Mouse (Mus musculus): ENCODE measurements around the gene Zfp148. TPM values are rescaled to one million over a fixed set of nuclear protein-coding genes. Genes with fewer than 3 reads are reported as not detected.

Zfp148 gene
- polyA plus RNA-seq, 1 experiment: 6.5 TPM

DNA sequence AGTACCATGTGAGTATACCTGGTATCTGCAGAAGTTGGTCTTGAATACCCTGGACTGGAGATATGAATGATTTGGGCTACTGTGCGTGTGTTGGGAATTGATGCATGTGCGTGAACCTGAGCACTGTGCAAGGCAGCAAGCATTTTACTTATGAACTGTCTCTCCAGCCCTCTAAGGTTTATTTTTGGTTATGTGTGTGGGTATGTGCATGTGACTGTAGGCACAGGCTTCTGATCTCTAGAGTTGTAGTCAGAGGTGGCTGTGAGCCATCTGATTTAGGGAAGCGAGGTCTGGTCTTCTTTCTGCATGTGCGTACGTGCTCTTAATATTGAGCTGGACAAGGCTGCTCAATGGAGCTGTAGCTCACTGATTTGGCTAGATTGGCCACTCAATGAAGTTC is 33.6 kb downstream of the Zfp148 start:
- peaks cover 100% of the 10 kb centered on the region for H3K79me2 ChIP-seq (ENCODE audit: control insufficient read depth, insufficient read depth)
- H3K27me3 ChIP-seq (ENCODE audit: control insufficient read depth, insufficient read depth, insufficient read length): no peaks in the 10 kb centered on the region
- no peak overlapping the region for H3K4me3 ChIP-seq (ENCODE audit: insufficient read depth, poor library complexity, severe bottlenecking)
- peaks cover 89% of the 10 kb centered on the region for H3K79me3 ChIP-seq (ENCODE audit: low read depth)
- H3K36me3 ChIP-seq (ENCODE audit: control insufficient read depth, insufficient read depth): no peaks in the 10 kb centered on the region
- H3ac ChIP-seq (ENCODE audit: control insufficient read depth, insufficient read length, low read depth): no peak overlapping the region
- TF ChIP-seq FOSL1 (IDR thresholded peaks at IDR 0.05; ENCODE audit: insufficient read depth, low read length, poor library complexity, severe bottlenecking) (no peak), CTCF (IDR thresholded peaks at IDR 0.05; ENCODE audit: control insufficient read depth, insufficient read depth, insufficient read length) (no peak), MYOD1 (IDR thresholded peaks at IDR 0.05; ENCODE audit: control insufficient read depth, insufficient read length, low read depth) (no peak), CEBPB (IDR thresholded peaks at IDR 0.05; ENCODE audit: low read depth) (no peak), MYOG (IDR thresholded peaks at IDR 0.05; ENCODE audit: control insufficient read depth, extremely low read depth, insufficient read length) (no peak), MAX (IDR thresholded peaks at IDR 0.05) (no peak), USF1 (IDR thresholded peaks at IDR 0.05; ENCODE audit: low read depth) (no peak)

DNA sequence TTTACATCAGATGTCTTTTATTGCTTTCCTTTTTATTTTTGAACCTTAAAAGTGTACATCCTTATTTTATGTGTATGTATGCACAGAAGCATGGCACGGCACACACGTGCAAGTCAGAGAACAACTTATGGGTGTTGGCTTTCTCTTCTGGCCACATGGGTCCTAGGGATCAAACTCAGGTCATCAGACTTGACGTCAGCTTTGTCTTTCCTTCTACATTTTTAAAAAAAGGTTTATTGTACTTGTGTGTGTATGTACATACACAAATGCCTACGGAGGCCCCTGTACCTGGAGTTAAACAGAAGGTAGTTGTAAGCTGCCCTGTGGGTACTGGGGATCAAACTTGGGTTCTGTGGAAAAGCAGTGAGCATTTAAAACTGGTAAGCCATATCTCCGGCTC is 35.0 kb downstream of the Zfp148 start:
- H3ac ChIP-seq (ENCODE audit: control insufficient read depth, insufficient read length, low read depth): no peak overlapping the region
- peaks cover 3% of the 10 kb centered on the region for H3K36me3 ChIP-seq (ENCODE audit: control insufficient read depth, insufficient read depth)
- no peak overlapping the region for H3K4me3 ChIP-seq (ENCODE audit: insufficient read depth, poor library complexity, severe bottlenecking)
- peaks cover 86% of the 10 kb centered on the region for H3K79me3 ChIP-seq (ENCODE audit: low read depth)
- peaks cover 100% of the 10 kb centered on the region for H3K79me2 ChIP-seq (ENCODE audit: control insufficient read depth, insufficient read depth)
- TF ChIP-seq MYOD1 (IDR thresholded peaks at IDR 0.05; ENCODE audit: control insufficient read depth, insufficient read length, low read depth) (no peak), FOSL1 (IDR thresholded peaks at IDR 0.05; ENCODE audit: insufficient read depth, low read length, poor library complexity, severe bottlenecking) (no peak), CEBPB (IDR thresholded peaks at IDR 0.05; ENCODE audit: low read depth) (no peak), MYOG (IDR thresholded peaks at IDR 0.05; ENCODE audit: control insufficient read depth, extremely low read depth, insufficient read length) (no peak), MAX (IDR thresholded peaks at IDR 0.05) (no peak), USF1 (IDR thresholded peaks at IDR 0.05; ENCODE audit: low read depth) (no peak), CTCF (IDR thresholded peaks at IDR 0.05; ENCODE audit: control insufficient read depth, insufficient read depth, insufficient read length) (no peak)
- H3K27me3 ChIP-seq (ENCODE audit: control insufficient read depth, insufficient read depth, insufficient read length): no peaks in the 10 kb centered on the region

- H3K79me2 ChIP-seq (ENCODE audit: control insufficient read depth, insufficient read depth): peaks cover 77% of the 10 kb centered on the region
- peaks cover 60% of the 10 kb centered on the region for H3K36me3 ChIP-seq (ENCODE audit: control insufficient read depth, insufficient read depth)
- TF ChIP-seq MAX (IDR thresholded peaks at IDR 0.05) (no peak), CEBPB (IDR thresholded peaks at IDR 0.05; ENCODE audit: low read depth) (no peak), MYOD1 (IDR thresholded peaks at IDR 0.05; ENCODE audit: control insufficient read depth, insufficient read length, low read depth) (no peak), FOSL1 (IDR thresholded peaks at IDR 0.05; ENCODE audit: insufficient read depth, low read length, poor library complexity, severe bottlenecking) (no peak), CTCF (IDR thresholded peaks at IDR 0.05; ENCODE audit: control insufficient read depth, insufficient read depth, insufficient read length) (no peak), MYOG (IDR thresholded peaks at IDR 0.05; ENCODE audit: control insufficient read depth, extremely low read depth, insufficient read length) (no peak)
- H3K4me3 ChIP-seq (ENCODE audit: insufficient read depth, poor library complexity, severe bottlenecking): no peak overlapping the region
- no peak overlapping the region for H3ac ChIP-seq (ENCODE audit: control insufficient read depth, insufficient read length, low read depth)
- peaks cover 32% of the 10 kb centered on the region for H3K79me3 ChIP-seq (ENCODE audit: low read depth)
- no peaks in the 10 kb centered on the region for H3K27me3 ChIP-seq (ENCODE audit: control insufficient read depth, insufficient read depth, insufficient read length)
Observed at GRCm38 (mm10) chr16:33428327-33428726, 47.7 kb downstream of the Zfp148 start.

DNA sequence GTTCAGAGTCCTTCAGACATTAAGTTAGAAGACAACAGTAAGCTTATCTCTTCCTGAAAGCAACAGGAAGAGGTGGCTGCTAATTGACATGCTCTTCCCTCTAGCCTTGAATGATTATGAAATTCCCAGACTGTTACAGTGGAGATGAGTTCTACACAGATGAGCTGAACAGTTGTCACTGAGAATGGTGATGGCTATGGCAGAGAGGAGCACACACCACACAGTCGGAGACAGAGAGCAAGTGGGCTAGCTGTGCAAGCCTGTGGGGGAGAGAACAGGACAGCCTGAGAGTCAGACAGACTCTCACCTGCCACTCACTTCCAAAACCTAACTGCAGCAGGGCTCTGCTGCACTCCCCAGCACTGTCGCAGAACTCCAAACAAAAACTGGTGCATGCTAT is 51.0 kb downstream of the Zfp148 start:
- no peak overlapping the region for H3ac ChIP-seq (ENCODE audit: control insufficient read depth, insufficient read length, low read depth)
- H3K79me3 ChIP-seq (ENCODE audit: low read depth): peaks cover 31% of the 10 kb centered on the region
- H3K4me3 ChIP-seq (ENCODE audit: insufficient read depth, poor library complexity, severe bottlenecking): no peak overlapping the region
- TF ChIP-seq CTCF (IDR thresholded peaks at IDR 0.05; ENCODE audit: control insufficient read depth, insufficient read depth, insufficient read length) (no peak), CEBPB (IDR thresholded peaks at IDR 0.05; ENCODE audit: low read depth) (no peak), FOSL1 (IDR thresholded peaks at IDR 0.05; ENCODE audit: insufficient read depth, low read length, poor library complexity, severe bottlenecking) (no peak), MAX (IDR thresholded peaks at IDR 0.05) (no peak), MYOD1 (IDR thresholded peaks at IDR 0.05; ENCODE audit: control insufficient read depth, insufficient read length, low read depth) (no peak), USF1 (IDR thresholded peaks at IDR 0.05; ENCODE audit: low read depth) (no peak), MYOG (IDR thresholded peaks at IDR 0.05; ENCODE audit: control insufficient read depth, extremely low read depth, insufficient read length) (no peak)
- no peaks in the 10 kb centered on the region for H3K27me3 ChIP-seq (ENCODE audit: control insufficient read depth, insufficient read depth, insufficient read length)
- peaks cover 72% of the 10 kb centered on the region for H3K79me2 ChIP-seq (ENCODE audit: control insufficient read depth, insufficient read depth)
- peaks cover 49% of the 10 kb centered on the region for H3K36me3 ChIP-seq (ENCODE audit: control insufficient read depth, insufficient read depth)

DNA sequence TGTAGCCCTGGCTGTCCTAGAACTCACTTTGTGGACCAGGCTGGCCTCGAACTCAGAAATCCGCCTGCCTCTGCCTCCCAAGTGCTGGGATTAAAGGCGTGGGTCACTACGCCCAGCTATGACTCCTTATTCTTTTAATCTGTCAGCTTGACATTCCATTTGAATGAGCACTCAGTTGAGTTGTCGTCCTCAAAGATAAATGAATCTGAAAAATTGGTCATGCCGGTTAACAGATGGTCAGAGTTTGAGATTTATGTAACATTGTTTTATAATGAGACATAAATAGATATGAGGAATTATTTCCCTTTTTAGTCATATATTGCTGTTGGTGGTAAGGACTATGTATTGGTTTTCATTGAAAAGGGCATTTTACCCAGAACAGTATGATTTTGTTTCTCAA is 60.4 kb downstream of the Zfp148 start:
- no peak overlapping the region for H3ac ChIP-seq (ENCODE audit: control insufficient read depth, insufficient read length, low read depth)
- peaks cover 94% of the 10 kb centered on the region for H3K79me2 ChIP-seq (ENCODE audit: control insufficient read depth, insufficient read depth)
- H3K27me3 ChIP-seq (ENCODE audit: control insufficient read depth, insufficient read depth, insufficient read length): no peaks in the 10 kb centered on the region
- H3K4me3 ChIP-seq (ENCODE audit: insufficient read depth, poor library complexity, severe bottlenecking): no peak overlapping the region
- peaks cover 54% of the 10 kb centered on the region for H3K79me3 ChIP-seq (ENCODE audit: low read depth)
- TF ChIP-seq CEBPB (IDR thresholded peaks at IDR 0.05; ENCODE audit: low read depth): no peak
- TF ChIP-seq MAX (IDR thresholded peaks at IDR 0.05): no peak
- TF ChIP-seq FOSL1 (IDR thresholded peaks at IDR 0.05; ENCODE audit: insufficient read depth, low read length, poor library complexity, severe bottlenecking): no peak
- no peak for TF ChIP-seq USF1 (IDR thresholded peaks at IDR 0.05; ENCODE audit: low read depth)
- TF ChIP-seq MYOG (IDR thresholded peaks at IDR 0.05; ENCODE audit: control insufficient read depth, extremely low read depth, insufficient read length): no peak
- TF ChIP-seq CTCF (IDR thresholded peaks at IDR 0.05; ENCODE audit: control insufficient read depth, insufficient read depth, insufficient read length): no peak
- TF ChIP-seq MYOD1 (IDR thresholded peaks at IDR 0.05; ENCODE audit: control insufficient read depth, insufficient read length, low read depth): no peak
- peaks cover 32% of the 10 kb centered on the region for H3K36me3 ChIP-seq (ENCODE audit: control insufficient read depth, insufficient read depth)

DNA sequence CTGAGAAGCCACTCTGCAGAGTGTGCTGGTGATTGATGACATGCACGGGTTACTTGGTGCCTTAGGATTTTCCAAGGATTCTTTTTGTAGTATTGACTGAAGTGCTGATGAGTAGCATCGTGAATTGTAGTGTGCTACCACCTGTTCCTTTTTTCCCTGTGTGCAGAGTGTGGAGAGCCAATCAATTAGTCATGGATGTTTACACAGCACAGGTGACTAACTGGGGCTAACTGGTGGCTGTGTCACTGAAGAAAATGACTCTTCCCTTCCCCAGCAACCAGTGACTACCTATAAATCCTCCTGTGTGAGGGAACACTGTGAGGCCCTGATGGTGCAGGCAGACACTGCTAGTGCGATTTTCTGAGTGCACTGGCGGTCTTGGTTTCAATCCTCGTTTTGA is 66.2 kb downstream of the Zfp148 start:
- H3K4me3 ChIP-seq (ENCODE audit: insufficient read depth, poor library complexity, severe bottlenecking): no peak overlapping the region
- peaks cover 79% of the 10 kb centered on the region for H3K79me2 ChIP-seq (ENCODE audit: control insufficient read depth, insufficient read depth)
- no peak overlapping the region for H3ac ChIP-seq (ENCODE audit: control insufficient read depth, insufficient read length, low read depth)
- no peaks in the 10 kb centered on the region for H3K27me3 ChIP-seq (ENCODE audit: control insufficient read depth, insufficient read depth, insufficient read length)
- TF ChIP-seq USF1 (IDR thresholded peaks at IDR 0.05; ENCODE audit: low read depth) (no peak), CEBPB (IDR thresholded peaks at IDR 0.05; ENCODE audit: low read depth) (no peak), MAX (IDR thresholded peaks at IDR 0.05) (no peak), FOSL1 (IDR thresholded peaks at IDR 0.05; ENCODE audit: insufficient read depth, low read length, poor library complexity, severe bottlenecking) (no peak), CTCF (IDR thresholded peaks at IDR 0.05; ENCODE audit: control insufficient read depth, insufficient read depth, insufficient read length) (no peak)
- H3K79me3 ChIP-seq (ENCODE audit: low read depth): peaks cover 34% of the 10 kb centered on the region
- peaks cover 4% of the 10 kb centered on the region for H3K36me3 ChIP-seq (ENCODE audit: control insufficient read depth, insufficient read depth)
